Mouse (Mus musculus) E14TG2a.4 (cell line): ENCODE measurements at regions not wholly inside any gene's neighbourhood (a gene's known extent, or its start where the extent isn't known, plus 50 kb on each side); places are given as distances from the start of the nearest gene placed in this dataset.

Experiments used
- CTCF ChIP-seq: conservative IDR thresholded peaks from 2 replicates; pipeline ENCODE4 v1.5.1; 2014; ENCODE audit warnings: low read length
- NANOG ChIP-seq: IDR thresholded peaks from 2 replicates; pipeline ENCODE4 v1.6.1; 2014; ENCODE audit warnings: borderline replicate concordance, low read length, mixed read lengths
- POU5F1 ChIP-seq: IDR thresholded peaks from 2 replicates; pipeline ENCODE4 v1.6.1; 2014; ENCODE audit warnings: low read length, borderline replicate concordance

DNA sequence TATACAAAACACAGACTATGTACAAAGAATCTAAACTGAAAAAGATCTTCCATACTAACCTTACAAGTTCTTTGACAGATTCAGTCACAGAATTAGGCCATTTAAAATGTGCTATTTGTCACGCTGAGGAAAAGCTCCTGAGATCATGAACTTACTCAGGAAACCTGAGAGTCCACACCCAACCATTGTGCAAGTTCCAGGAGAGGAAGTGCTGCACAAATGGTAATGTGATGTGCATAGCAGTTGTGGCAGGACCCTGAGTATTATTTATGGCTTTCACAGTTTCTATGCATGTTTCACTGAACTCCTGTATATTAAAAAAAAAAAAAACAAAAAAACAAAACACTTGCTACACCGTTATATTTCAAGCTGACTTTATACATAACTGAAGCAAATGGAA, 200.2 kb downstream of the Rassf9 start:
- TF ChIP-seq CTCF (no peak), NANOG (no peak), POU5F1 (no peak)
